Mouse (Mus musculus): Measurements from ENCODE around the gene Ndufs2.

Gene Ndufs2

DNA sequence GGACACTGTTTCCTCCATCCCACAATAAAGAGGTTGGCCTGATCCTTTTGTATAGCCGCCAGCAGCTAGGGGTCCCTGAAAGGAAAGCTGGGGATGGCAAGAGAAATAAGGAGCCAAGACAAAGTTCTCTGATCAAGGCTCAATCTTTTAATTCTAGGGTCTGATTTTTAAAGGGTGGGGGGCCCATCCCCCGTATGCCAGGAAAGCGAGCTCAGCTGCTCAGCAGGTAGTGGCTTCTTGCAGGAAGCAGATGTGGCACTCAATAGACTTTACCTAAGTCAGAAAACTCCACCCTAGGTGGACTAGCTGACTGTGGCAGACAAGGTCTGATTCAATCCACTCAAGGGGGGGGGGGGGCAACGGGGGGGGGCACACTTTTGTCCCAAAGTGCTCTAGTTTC, 24.4 kb downstream of the Ndufs2 start:
- no peak for DNase-seq

DNA sequence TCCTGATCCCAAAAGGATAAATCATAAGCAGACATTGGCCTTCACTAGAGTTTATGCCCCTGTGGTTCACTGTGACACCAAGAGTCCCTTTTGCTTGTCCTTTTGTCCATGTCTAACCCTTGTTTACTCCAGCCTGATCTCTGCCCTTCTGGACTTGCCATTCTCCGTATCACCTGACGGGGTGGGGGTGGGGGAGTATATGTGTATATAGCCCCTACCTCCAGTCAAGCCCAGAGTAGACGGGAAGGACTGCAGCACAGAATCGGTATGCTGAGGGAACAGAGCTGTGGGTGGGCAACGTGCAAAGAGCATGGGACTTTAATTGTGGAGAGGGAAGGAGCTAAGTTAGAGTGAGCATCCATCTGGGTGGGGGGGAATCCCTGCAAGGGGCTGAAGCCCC, 26.3 kb downstream of the Ndufs2 start, which contains the start of gene Apoa2:
Apoa2 (plus strand) TSS at position 198 of the 400 bp plus-strand sequence.
- DNase-seq, result no peak

DNA sequence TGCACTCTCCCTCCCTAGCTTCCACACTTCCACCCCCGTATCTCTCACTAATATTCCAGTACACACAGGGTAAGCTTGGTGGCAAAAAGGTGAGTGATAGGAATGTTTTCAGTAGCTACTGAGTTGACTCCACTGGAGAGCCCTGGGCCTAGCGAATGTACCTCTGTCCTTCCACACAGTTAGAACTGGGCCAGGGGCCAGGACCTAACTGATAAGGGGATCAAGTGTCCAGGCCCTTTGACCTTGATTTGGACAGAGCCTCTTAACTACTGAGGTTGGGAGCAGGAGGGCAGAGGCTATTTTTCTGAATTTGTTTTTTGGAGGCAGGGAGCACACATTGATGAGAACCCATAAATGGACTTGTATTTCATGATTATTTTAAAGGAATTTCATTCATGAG, 27.4 kb downstream of the Ndufs2 start:
- no peak for DNase-seq

DNA sequence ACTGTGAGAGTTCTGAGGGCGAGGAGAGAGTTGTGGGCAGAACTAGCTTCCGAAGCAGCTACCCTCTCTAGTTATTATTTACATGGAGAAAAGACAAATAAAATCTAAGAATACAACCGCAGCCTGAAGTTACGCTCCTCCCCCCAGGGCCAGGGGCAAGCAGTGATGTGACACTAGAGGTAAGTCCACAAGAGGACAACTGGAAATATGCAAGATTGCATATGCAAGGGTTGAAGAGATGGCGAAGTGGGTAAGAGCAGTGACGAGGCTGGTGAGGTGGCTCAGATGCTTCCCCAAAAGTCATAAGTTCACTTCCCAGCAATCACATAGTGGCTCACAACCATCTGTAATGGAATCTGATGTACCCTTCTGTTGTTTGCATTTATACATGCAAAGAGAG, 28.0 kb downstream of the Ndufs2 start:
- DNase-seq, result no peak

DNA sequence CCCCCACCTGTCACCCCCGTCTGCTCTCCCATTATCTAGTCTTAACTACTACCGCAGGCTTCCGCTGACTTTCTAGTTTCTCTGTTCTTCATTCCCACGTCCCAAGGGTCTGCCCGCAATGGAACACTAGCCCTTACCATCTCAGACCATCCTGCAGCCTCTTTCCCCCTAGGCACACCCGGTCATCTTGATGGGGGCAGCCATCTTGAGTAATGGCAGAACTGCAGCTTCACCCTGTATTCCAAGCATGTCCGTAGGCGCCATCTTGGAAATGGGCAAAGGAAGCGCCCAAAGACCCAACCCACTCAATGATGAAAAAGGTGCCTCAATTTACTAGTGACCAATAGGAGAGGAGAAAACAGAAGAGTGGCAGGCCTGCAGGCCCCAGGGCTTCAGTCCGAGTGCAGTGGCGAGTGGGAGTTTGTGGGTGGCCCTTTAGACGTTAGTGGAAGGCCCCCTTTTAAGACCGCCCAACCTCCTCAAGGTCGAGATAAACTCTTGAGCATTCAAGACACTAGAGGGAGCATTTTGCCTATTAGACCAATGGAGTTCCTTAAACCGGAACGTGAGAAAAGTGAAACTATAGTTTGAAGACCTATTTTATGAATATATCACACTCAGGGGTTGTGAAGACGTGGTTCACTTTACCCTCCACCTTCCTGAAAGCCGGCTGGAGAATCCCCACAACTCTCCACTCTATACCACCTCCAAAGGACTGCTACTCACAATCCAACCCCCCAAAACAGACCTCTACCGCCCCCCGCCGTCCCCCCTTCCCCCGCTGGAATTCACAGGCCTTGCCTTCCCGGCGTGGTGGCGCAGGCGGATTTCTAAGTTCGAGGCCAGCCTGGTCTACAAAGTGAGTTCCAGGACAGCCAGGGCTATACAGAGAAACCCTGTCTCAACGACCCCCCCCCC, 28.7 kb downstream of the Ndufs2 start, which contains the start of gene Tomm40l:
Tomm40l (minus strand) TSS at position 277 of the 918 bp plus-strand sequence.
- DNase-seq, result peak; percentile 89

DNA sequence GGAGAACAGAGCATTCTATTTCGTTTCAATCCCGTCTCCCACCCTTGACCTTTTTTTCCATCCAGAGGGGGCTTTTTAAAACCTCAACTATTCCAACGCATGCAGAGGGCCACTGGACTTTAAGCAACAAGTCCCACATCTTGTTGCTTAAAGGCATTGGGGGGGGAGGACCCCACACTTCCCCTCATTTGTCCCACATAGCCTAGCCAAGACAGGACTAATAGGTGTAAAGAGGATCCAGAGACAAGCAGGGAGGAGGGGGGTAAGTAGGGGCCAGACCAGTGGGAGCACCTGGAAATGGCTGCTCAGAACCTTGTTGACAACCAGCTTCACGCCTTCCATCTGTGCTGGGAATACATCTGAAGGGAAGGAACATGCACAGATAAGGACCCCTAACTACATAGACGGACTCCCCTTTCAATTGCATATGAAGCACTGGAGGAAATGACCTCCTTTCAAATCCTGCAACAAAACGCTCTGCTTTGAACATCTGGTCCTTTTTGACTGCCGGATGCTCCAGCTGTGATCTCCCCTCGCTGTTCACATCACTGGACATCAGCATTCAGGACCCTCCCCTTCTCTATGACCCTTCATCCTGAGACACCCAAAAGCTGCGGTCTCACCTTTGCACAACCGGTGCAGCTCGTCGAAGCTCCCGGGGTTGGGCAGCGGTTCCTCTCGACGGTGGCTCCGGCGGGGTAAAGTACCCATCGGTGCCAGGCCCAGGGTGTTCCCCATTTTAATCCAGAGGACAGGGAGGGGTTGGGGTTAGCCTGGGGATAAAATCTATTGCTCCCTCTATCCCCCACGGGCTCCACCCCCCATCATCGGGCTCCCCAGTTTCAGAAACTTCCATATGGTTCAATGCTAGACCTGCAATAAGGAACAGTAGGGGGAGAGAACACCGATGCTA, 29.7 kb downstream of the Ndufs2 start:
- no peak for DNase-seq

DNA sequence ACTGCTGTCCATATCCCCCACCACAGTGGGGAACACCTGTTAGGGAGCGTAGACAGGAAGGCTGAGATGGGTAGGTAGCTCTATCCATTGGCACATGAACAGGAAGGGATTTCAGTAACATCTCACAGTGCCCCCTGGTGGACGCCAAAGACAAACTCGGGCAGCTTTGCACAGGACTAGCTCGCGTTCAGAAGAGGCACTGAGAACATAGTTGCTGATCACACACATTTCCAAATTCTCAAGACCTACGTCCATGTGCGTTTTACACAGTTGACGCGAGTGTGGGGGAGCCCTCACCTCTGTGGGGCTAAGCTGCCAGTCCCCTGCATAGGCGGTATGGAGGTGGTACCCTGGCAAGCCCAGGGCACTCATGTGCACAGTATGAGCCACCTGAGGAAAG, 30.3 kb downstream of the Ndufs2 start:
- peak; percentile 91 for DNase-seq

DNA sequence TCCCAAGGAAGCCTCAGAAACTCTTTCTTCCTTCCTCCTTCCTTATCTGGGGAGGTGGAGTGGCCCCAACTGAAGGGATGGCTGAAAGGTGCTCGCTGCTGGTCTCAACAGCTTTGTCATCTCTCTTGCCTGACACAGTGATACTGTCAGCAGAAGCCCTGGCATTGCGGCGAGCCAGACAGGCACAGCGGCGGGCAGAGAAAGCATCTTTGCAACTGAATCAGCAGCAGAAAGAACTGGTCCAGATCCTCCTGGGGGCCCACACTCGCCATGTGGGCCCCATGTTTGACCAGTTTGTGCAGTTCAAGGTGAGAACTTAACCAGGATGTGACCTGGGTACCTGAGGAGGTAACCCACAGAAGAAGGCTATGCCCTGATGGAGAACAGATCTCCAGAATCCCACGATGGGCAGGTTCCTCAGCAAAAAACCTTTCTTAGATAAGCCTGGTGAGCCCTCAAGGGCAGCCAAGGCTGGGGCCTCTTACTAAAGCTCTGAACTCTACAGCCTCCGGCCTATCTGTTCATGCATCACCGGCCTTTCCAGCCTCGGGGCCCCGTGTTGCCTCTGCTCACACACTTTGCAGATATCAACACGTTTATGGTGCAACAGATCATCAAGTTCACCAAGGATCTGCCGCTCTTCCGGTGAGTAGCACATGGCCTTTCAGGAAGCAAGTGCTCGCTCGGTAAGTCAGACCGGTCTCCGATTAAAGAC, 34.8 kb downstream of the Ndufs2 start:
- DNase-seq, result no peak

DNA sequence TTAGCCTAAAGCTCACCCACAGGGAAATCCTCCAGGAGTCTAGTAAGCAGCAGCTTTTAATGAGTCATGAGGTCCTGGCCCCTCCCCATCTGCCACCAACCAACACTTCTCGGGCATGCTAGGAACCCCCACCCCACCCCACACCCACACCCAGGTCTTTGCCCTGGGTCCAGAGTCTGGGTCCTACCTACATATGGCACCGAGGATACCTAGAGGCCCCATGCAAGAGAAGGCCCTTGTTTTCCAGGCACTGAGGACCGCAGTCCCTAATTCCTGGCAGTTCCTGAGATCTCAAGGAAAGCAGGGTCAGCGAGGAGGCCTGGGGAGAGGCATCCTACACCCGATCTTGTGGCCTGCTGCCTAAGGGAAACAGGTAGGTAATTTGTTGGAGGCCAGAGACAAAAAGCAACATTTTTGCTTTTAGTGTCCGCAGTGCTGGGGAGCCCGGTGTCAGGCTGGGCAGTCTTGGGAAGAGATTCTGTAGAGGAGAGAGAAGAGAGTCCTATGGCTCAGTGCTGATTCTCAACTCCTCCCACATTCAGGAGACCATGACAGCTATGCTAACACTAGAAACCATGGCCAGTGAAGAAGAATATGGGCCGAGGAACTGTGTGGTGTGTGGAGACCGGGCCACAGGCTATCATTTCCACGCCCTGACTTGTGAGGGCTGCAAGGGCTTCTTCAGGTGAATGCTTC, 37.2 kb downstream of the Ndufs2 start, which contains the start of gene Nr1i3:
Nr1i3 (plus strand) TSS at position 170 of the 696 bp plus-strand sequence.
- no peak for DNase-seq

DNA sequence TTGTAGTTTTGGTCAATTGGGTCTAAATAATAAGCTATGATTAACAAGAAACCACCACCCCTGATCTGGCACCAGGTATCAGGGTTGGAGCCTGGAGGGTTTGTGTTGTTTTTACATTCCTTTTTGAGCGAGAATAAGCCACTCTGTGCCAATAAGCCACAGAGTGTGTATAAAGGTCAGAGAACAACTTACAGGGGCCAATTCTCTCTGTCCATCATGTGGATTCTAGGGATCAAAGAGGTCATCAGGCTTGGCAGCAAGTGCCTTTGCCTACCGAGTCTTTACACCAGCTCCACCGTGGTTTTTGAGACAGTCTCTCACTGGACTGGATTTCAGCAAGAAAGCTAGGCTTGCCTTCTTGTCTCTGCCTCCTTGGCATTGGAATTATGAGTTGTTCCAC, 38.3 kb downstream of the Ndufs2 start:
- no peak for DNase-seq

DNA sequence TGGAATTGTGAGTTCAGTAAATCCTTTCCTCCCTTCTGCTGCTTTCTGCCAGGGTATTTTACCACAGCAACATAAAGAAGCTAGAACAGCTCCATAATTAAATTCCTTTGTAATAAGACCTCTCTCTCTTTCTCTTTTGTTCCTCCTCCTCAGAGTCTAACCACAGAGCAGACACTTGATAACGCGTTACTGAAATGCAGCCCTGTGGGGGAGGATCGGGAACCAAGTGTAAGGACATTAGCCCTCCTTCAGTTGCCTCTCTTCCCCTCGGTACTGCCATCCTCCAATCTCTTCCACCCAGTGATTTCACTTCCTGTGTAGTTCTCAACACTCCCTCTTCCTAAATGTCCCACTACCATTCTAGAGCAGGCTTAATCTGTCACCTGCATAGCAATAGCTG, 41.8 kb downstream of the Ndufs2 start:
- no peak for DNase-seq

DNA sequence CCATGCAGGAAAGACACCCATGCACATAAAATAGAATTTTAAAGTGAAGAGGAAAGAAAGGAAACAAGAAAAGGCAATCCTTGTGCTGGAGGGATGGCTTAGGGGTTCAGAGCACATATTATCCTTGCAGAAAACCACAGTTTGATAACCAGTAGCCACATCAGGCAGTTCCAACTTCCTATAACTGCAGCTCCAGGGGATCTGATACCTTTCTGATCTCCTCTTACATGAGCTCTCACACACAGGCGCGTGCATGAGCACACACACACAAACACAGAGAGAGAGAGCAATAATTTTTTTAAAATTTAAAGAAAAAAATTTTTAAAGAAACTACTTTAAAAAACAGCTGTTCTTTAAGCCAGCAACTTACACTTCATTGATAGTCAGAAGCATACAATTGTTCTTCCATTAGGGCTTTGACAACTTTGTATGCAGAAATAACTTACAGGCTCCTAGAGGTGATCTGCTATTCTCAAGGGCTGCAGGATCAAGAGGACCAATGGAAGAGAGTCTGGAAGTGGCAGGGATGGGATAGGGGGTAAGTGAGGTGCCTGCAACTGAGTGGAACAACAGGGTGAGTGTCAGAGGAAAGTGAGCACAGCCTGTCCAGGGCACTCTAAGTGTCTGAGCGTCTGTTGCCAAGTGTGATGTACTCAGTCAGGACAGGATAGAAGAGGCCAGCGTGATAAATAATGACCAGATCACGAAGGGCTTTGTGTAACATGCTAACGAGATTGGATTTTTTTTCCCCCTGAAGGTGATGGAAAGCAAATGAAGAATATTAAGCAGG, 45.3 kb downstream of the Ndufs2 start:
- DNase-seq, result no peak

DNA sequence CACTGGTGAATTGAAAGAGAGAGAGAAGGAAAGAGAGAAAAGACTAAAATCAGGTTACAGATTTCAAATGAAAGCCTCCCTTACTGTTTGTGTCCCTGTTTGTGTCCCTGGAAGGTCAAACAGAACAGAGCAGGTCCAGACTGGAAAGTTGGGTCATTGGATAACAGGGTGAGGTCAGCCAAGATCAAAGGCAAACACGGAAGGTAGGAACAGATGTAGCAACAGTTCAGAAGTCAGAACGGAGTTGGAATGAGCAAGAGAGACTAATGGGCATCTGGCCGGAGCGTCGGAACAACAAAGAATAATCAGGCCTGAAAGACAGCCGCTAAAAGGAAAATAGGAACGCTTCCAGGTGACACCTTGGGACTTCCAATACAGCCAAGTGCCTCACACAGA, 46.9 kb downstream of the Ndufs2 start:
- DNase-seq, result no peak

DNA sequence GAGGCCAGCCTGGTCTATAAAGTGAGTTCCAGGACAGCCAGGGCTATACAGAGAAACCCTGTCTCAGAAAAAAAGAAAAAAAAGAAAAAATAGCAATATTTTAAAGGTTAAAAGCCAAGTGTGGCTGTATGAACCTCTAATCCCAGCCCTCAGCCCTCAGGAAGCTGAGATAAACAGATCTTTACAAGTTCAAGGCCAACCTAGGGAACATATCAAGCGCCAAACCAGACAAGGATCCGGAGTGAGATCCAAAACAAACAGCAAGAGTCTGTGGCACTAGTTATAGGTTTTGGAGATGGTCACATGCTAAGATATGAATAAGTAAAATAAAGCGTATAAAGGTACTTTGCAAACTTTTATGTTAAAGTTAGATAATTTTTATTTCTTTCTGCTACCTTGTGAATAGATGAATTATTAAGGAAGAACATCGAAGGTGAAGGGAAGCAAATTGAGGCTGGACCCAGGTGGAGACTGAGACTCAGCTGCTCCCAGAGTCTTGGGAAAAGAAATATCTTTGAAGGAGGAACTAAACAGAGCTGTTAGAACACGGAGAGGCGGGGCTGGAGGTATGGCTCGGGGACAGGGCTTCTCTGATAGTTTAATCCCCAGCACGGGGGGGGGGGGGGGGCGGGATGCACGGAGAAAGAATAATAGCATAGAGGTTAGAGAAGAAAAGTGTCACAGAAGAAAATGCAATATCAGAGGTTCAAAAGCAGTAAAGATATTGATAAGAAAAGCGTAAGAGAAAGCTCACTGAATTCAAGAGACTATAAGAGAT, 47.5 kb downstream of the Ndufs2 start:
- no peak for DNase-seq

DNA sequence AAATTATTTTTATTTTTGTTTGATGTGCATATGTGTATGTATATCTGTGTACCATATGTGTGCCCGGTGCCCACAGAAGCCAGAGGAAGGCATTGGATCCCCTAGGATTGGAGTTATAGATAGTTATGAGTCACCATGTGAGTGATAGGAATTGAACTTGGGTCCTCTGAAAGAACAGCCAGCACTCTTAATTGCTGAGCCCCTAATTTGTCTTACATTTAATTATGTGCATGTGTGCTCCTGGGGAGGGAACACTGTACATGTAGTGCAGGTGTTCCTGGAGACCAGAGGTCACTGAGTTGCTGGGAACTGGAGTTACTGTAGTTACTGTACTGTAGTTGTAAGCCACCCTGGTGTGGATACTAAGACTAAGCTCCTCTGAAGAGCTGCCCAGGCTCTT, 50.4 kb downstream of the Ndufs2 start:
- no peak for DNase-seq

DNA sequence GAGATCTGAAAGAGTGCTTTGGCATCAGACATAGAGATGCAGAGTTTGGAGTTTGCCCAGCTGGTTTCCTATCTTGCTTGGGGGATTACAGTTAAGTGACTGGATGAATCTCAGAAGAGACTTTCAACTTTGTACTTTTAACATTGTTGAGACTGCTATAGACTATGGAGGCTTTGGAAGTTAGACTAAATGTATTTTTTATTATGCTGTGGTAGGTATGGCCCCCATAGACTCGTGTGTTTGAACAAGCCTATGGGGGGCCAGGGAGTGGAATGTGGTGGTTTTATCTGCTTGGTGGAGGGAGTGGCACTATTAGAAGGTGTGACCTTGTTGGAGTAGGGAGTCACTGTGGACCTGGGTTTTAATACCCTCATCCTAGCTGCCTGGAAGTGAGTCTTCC, 51.7 kb downstream of the Ndufs2 start:
- DNase-seq, result no peak

DNA sequence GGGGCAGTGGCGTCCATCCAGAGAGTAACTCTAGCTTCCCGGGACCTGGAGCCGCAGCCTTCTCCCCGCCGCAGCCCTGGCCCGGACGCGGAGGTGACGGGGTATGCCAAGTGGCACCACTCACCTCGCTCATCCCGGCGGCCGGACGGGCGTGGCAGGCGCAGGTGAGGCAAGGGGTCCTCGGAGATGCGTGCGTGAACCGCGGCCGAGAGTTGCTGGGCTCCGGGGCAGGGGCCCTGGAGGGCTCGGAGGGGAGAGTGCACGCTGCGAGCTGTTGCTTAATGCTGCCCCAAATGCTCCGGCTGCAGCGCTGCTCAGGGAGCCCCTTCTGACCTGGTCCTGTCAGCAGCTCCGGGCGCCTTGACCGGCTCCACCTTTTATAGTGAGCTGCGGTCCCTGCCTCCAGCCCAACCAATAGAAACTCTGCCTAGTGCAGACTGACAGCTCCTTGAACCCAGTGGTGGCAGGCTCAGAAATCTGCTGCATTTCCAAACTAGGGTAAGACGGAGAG, 55.2 kb downstream of the Ndufs2 start, which contains the start of gene Pcp4l1:
Pcp4l1 (minus strand) TSS at position 382 of the 511 bp plus-strand sequence.
- DNase-seq, result peak; percentile 57

DNA sequence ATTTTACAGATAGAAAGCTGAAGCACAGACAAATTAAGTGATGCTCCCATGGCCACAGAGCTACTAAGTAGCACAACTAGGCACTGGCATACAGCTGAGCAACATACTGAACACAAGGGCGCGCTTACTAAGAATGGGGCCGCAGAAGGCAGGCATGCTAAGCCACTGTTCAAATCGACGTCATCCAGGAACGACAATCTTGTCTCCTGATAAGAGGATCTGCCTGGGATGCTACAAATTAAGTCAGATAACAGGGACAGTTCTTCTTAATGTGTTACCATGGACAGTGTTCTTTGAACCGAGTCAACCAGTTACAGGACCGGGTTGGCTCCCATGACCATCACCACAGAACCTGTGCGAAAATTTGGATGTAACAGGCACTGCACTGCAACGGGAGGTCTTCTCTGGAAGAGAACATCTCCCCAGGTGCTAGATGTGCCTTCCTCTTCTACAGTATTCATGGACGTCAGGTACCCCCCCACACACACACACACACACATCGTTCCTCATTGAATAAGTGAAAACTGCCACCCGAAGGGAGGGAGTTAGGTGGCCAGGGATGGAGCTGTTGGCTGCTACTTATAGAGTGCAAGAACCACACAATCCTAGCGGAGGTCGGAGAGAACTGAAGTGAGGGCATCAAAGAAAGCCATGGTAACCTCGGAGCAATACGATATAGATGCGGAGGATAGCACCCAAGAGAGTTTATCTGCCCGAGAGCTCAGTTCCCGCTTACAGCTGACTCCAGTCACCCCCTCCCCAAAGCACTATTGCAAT, 56.0 kb downstream of the Ndufs2 start:
- no peak for DNase-seq
